Mouse (Mus musculus) liver, embryonic 14.5 days (tissue): ENCODE measurements around the gene Apoe. TPM values are rescaled to one million over a fixed set of nuclear protein-coding genes. Genes with fewer than 3 reads are reported as not detected.

ENCODE experiments used
- ATAC-seq: fragments of 200-750 bp; cut with Nextera tagmentation; 2 replicates; pipeline ENCODE4 v1.8.0; 2017; ENCODE audit warnings: moderate number of reproducible peaks, mild to moderate bottlenecking, moderate library complexity; ENCODE audit not compliant: insufficient read depth
- DNase-seq, 3 experiments: peaks; one replicate each; pipeline ENCODE4 v3.0.0-alpha.2; 2012 to 2013; ENCODE audit warnings: low read depth in 3 of 3, low spot score in 3 of 3
- H3K27ac ChIP-seq: fragments of 300-500 bp; sonication (generic); 2 replicates; pipeline ENCODE4 v1.5.1; 2014; ENCODE audit warnings: moderate library complexity, mild to moderate bottlenecking, control low read depth, inconsistent platforms
- H3K27me3 ChIP-seq: fragments of 300-500 bp; sonication (generic); 2 replicates; pipeline ENCODE4 v1.6.1; 2014; ENCODE audit warnings: mild to moderate bottlenecking, low read length, moderate library complexity; ENCODE audit not compliant: control insufficient read depth, insufficient read depth
- H3K36me3 ChIP-seq: fragments of 300-500 bp; sonication (generic); replicated peaks from 2 replicates; pipeline ENCODE4 v1.6.1; 2014; ENCODE audit warnings: low read depth; ENCODE audit not compliant: control insufficient read depth, insufficient read depth
- H3K4me1 ChIP-seq, 2 experiments: fragments of 200-500 bp in 1 of 2; fragments of 300-500 bp in 1 of 2; sonication (generic) in 1 of 2; replicated peaks; 2 replicates each; pipeline ENCODE4 v1.6.1; 2012 to 2014; ENCODE audit warnings: antibody characterized with exemption in 1 of 2, inconsistent platforms in 1 of 2, low read length in 1 of 2; ENCODE audit not compliant: control insufficient read depth in 2 of 2, insufficient read depth in 2 of 2
- H3K4me2 ChIP-seq: fragments of 300-500 bp; sonication (generic); 2 replicates; pipeline ENCODE4 v1.6.1; 2014; ENCODE audit warnings: low read depth, mild to moderate bottlenecking, control low read depth, moderate library complexity
- H3K4me3 ChIP-seq, 2 experiments: fragments of 200-500 bp in 1 of 2; fragments of 300-500 bp in 1 of 2; sonication (generic) in 1 of 2; 2 replicates each; pipeline ENCODE4 v1.5.1; 2012 to 2014; ENCODE audit warnings: low read depth in 2 of 2, low read length in 2 of 2, mild to moderate bottlenecking in 2 of 2, control low read depth in 1 of 2, inconsistent platforms in 1 of 2, moderate library complexity in 1 of 2; ENCODE audit not compliant: insufficient read depth in 1 of 2
- H3K9ac ChIP-seq: fragments of 300-500 bp; sonication (generic); replicated peaks from 2 replicates; pipeline ENCODE4 v1.6.1; 2014; ENCODE audit warnings: mild to moderate bottlenecking, control low read depth, moderate library complexity
- H3K9me3 ChIP-seq: fragments of 300-500 bp; sonication (generic); 2 replicates; pipeline ENCODE4 v1.6.1; 2016; ENCODE audit warnings: low read length, mixed read lengths; ENCODE audit not compliant: control insufficient read depth
- CTCF ChIP-seq: IDR thresholded peaks from 2 replicates; pipeline ENCODE4 v1.5.1; 2016; ENCODE audit warnings: antibody characterized with exemption, low read depth, control low read depth
- EP300 ChIP-seq: IDR thresholded peaks from 2 replicates; pipeline ENCODE4 v1.6.1; 2016; ENCODE audit warnings: antibody characterized with exemption, low read depth
- WGBS: fragments of 180-500 bp; shearing (Covaris S2); extraction: QIAGEN DNeasy Blood & Tissue Kit; methylation state at CpG from one replicate; pipeline ENCODE4 v1.1.7; 2014; ENCODE audit not compliant: insufficient replicate concordance; 5-methylcytosine and 5-hydroxymethylcytosine counted together
- polyA plus RNA-seq, 2 experiments: library from polyadenylated mRNA; depleted of rRNA in 1 of 2; stranded (reverse) in 1 of 2; unstranded in 1 of 2; fragments of >200 nt; fragmentation: Nextera tagmentation in 1 of 2; extraction: Ambion mirVana in 1 of 2; gene quantifications; 2 replicates each; pipeline versions ENCODE4 v1.2.1 to v1.2.3; 2012 to 2014

Gene Apoe
- polyA plus RNA-seq, 2 experiments: 1,630 to 2,400 TPM

DNA sequence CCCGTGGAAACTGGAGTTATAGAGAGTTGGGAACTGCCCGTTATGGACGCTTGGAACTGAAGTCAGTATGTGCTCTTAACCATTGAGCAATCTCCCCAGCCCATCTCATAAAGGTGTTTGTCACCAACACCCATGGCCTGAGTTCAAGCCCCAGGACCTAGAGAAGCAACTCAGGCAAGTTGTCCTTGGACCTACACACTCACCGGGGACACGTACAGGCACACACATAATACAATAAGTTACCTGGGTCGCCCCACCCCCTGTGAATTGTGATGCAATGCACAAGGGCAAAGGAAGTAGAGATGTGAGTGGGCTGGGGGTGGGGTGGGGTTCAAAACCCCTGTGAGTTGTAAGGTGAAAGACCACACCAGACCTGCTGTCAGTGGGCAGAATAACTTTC is 12.5 kb downstream of the Apoe start:
- DNase-seq (no peak), ATAC-seq (peak; percentile 42)
- Histone ChIP-seq H3K4me1 (peaks cover 0 to 34% of the 10 kb centered on the region in 2 experiments; a peak in 3 of 4 replicates), H3K36me3 (no peaks in the 10 kb centered on the region), H3K4me2 (no peak overlapping the region), H3K27ac (no peak overlapping the region), H3K9ac (no peak overlapping the region), H3K4me3 (no peak overlapping the region), H3K27me3 (no peaks in the 10 kb centered on the region), H3K9me3 (no peaks in the 10 kb centered on the region)
- 73% methylated on average over 6 of the region's 6 CpGs for WGBS
- peak; percentile 32; the same call in 1 of the 2 replicates for TF ChIP-seq EP300
- no peak for TF ChIP-seq CTCF

DNA sequence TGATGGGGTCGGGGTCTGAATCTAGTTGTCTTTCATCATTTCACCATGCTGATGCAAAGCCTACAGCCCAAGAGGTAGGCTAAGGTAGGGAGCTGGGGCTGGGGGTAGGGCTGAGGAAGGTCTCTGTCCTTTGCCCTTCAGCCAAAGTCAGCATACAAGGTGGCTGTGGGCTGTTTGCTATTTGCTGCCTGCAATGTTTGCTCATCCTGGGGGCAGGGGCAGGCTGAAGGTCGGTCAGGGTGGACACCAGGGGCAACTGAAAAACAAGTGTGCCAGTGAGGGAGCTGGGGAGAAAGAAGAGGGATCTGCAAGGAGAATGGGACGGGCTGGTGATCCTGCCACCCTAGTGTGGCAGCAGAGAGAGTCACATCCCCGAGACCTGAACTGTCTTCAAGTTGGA is 13.6 kb downstream of the Apoe start:
- no peaks in the 10 kb centered on the region for H3K36me3 ChIP-seq
- no peak overlapping the region for H3K4me3 ChIP-seq
- no peaks in the 10 kb centered on the region for H3K27me3 ChIP-seq
- no peaks in the 10 kb centered on the region for H3K9me3 ChIP-seq
- ATAC-seq (peak; percentile 58), DNase-seq (no peak)
- H3K27ac ChIP-seq: 0 out of 2 replicates have a peak overlapping the region, but pooled peaks have one; percentile 22
- 61% methylated on average over 4 of the region's 4 CpGs for WGBS
- 0 out of 2 replicates have a peak, but pooled peaks have one; percentile 30 for TF ChIP-seq EP300
- TF ChIP-seq CTCF: no peak
- peaks cover 0 to 36% of the 10 kb centered on the region in 2 experiments; a peak in 3 of 4 replicates for H3K4me1 ChIP-seq
- H3K4me2 ChIP-seq: 0 out of 2 replicates have a peak overlapping the region, but pooled peaks have one; percentile 8
- no peak overlapping the region; the same call in 1 of the 2 replicates for H3K9ac ChIP-seq

DNA sequence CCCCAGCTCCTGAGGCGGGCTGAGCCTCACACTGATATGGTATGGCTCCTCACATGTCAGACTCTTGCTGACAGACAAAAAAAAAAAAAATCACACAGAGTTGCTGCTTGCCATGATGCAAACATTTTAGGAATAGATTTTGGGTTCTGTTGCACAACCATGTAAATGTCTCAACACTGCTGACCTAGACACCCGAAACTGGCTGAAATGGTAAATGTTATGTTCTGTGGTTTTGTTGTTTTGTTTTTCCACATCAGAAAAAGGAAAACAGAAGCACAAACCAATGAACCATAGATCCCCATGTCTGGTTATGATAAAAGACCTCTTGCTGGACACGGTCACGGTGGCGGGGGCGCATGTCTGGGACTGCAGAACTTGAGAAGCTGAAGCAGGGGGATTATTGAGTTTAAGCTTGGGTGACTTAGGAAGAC is 15.2 kb downstream of the Apoe start:
- H3K27ac ChIP-seq: no peak overlapping the region
- ATAC-seq (no peak), DNase-seq (no peak)
- no peaks in the 10 kb centered on the region for H3K27me3 ChIP-seq
- TF ChIP-seq EP300: no peak
- no peak for TF ChIP-seq CTCF
- 55% methylated on average over 6 of the region's 6 CpGs for WGBS
- no peak overlapping the region for H3K4me2 ChIP-seq
- no peaks in the 10 kb centered on the region for H3K36me3 ChIP-seq
- H3K9ac ChIP-seq: no peak overlapping the region
- no peaks in the 10 kb centered on the region for H3K9me3 ChIP-seq
- no peak overlapping the region for H3K4me3 ChIP-seq
- peaks cover 0 to 36% of the 10 kb centered on the region in 2 experiments; a peak in 3 of 4 replicates for H3K4me1 ChIP-seq

DNA sequence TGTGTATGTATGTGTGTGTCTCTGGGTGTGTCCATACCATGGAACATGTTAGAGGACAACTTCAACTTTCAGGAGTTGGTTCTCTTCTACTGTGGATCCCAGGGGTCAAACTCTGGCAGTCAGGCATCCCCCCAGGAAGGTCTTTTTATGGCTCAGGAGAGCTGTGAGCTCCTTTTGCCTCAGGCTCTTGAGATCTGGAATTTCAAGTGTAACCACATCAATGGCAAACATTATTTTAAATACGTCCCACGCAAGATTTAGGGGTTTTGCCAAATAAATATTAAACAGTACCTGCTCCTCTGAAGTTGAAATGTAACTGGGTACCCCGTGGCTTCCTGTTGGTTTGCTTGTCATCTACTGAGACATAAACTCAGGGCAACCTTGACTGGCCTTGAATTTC is 16.0 kb downstream of the Apoe start:
- no peak overlapping the region for H3K4me2 ChIP-seq
- H3K4me3 ChIP-seq: no peak overlapping the region
- no peak for DNase-seq
- H3K27me3 ChIP-seq: no peaks in the 10 kb centered on the region
- no peak overlapping the region for H3K27ac ChIP-seq
- H3K36me3 ChIP-seq: no peaks in the 10 kb centered on the region
- H3K4me1 ChIP-seq: peaks cover 0 to 36% of the 10 kb centered on the region in 2 experiments; a peak in 3 of 4 replicates
- TF ChIP-seq CTCF (no peak), EP300 (no peak)
- WGBS: 61% methylated on average over 3 of the region's 3 CpGs
- no peak overlapping the region for H3K9ac ChIP-seq
- H3K9me3 ChIP-seq: no peaks in the 10 kb centered on the region
- no peak for ATAC-seq

DNA sequence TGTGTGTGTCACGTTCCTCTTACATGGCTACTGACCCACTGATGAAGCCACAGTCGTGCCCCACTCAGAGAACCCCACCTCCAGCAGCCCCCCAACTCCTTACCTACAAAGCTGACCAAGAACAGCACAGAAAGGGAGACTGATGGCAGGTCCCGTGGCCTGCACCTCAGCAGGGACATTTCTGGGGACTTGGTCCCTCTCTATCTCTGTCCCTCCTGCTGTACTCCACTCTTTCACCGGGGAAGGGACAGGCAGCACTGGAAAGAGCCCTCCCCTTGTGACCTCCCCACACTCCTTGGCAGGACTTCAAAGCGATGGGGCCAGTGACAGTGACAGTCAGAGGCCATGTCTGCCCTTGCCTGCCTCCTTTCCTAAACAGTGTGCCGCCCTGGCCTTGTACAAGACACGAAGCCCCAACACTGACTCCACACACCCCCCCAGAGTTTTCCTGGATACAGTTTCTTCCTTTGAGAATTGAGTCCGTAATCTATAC is 17.7 kb downstream of the Apoe start, which contains the start of the genes Gm44805 and Apoc4:
Gene Gm44805, minus strand, starts transcription at position 222 of the 493 bp plus-strand sequence.
Gene Apoc4, minus strand, starts transcription at position 278 of the 493 bp plus-strand sequence.
- DNase-seq (no peak), ATAC-seq (peak; percentile 31; the same call in 1 of the 2 replicates)
- no peaks in the 10 kb centered on the region for H3K27me3 ChIP-seq
- no peak within 1 kb of the TSS; the same call in 1 of the 2 replicates for H3K9ac ChIP-seq
- H3K4me3 ChIP-seq: no peak within 1 kb of the TSS; a peak in 1 of 4 replicates
- peaks cover 0 to 34% of the 10 kb centered on the region in 2 experiments; a peak in 2 of 4 replicates for H3K4me1 ChIP-seq
- WGBS: 45% methylated on average over 8 of the region's 8 CpGs
- peak within 1 kb of the TSS; percentile 31 for H3K4me2 ChIP-seq
- no peak for TF ChIP-seq CTCF
- TF ChIP-seq EP300: no peak
- H3K36me3 ChIP-seq: no peaks in the 10 kb centered on the region
- H3K27ac ChIP-seq: peak within 1 kb of the TSS; percentile 32; the same call in 1 of the 2 replicates
- no peaks in the 10 kb centered on the region for H3K9me3 ChIP-seq
